Mouse (Mus musculus) testis, adult 2 months (tissue): ENCODE data around the gene Srd5a1.

Experiments used
- CTCF ChIP-seq: fragments of 200-500 bp; IDR thresholded peaks from 2 replicates; pipeline ENCODE4 v1.5.1; 2012; ENCODE audit warnings: low read depth, mild to moderate bottlenecking, inconsistent platforms, low read length, moderate library complexity; ENCODE audit not compliant: control insufficient read depth, insufficient read depth, insufficient replicate concordance
- POLR2A ChIP-seq: fragments of 200-500 bp; IDR thresholded peaks from 2 replicates; pipeline ENCODE4 v1.6.1; 2012; ENCODE audit warnings: low read depth, mild to moderate bottlenecking, inconsistent platforms, low read length, moderate library complexity; ENCODE audit not compliant: control insufficient read depth

DNA sequence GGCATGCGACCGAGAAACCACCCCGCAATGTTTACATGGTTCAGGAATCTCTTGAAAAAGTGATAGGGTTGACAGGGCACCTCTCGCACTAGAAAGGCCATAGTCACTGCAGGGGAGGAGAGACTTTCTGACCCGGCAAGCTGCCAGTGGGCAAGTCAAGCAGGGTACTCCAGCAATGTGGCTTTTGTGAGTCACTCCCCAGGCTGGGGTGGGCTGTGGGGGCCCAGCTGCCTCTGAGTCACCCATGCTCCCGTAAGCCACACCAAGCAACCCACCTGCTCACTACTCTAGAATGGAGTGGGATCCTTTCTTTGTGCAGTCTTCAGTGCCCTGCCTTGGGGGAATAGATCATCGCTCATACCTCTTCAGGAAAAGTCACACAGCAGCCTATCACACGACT is 17.8 kb downstream of the Srd5a1 start:
- TF ChIP-seq CTCF (no peak), POLR2A (no peak)
